8 mouse cellular contexts compared by ENCODE assay signal in the genomic region with DNA sequence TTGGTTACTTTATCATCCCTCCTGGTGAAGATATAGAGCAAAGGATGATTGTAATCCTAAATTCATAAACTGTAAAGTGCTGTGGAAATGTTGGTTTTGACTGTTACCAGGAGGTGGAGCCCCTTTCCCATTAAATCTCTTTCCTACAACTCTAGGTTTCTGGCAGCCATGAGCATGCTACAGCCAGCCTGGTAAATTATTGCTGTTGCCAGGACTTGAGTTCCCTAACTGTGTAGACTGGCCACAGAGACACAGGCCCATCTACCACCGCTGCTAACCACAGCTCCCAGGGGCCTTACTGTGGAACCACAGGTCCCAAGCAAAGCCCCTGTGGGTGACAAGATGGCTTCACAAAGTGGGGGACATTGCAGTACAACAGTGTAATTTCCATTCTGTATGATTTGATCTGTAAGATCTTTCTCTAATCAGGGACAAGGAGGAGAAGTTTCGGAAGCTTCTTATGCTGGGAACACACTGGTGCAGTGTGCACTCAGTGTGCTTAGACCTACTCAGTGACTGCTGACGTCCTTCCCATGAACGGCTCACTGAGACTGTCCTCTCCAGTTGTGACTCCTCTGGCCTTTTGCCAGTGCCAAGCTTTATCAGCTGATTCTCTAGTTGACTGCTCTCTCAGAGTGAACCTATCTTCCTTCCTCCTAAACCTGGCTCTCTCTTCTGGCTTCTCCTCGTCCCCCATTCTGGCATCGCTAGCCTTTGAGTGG. TPM values are rescaled to one million over a fixed set of nuclear protein-coding genes. Genes with fewer than 3 reads are reported as not detected.
DNase-seq lines count a peak whose midpoint lies in the region; ATAC-seq and TF ChIP-seq lines count a peak whose summit lies in the region.

No protein-coding gene starts in this region.

- no peak for TF ChIP-seq CTCF in thymus, adult 2 months (IDR thresholded peaks at IDR 0.05; ENCODE audit: borderline replicate concordance, control insufficient read depth, extremely low read depth, insufficient read depth, low read length, poor library complexity)

- peak; percentile 29 for DNase-seq in heart, adult 8-10 months (ENCODE audit: low spot score)
- no peak for DNase-seq in heart, embryonic 10.5 days (ENCODE audit: low spot score)
- peak; percentile 5 for DNase-seq in A20 (ENCODE audit: low read depth, low spot score)
- DNase-seq in brain, embryonic 18.5 days (ENCODE audit: low read depth, low spot score), result peak; percentile 65
- peak; percentile 54 to 64 for DNase-seq in left cerebral cortex, postnatal 14 days (ENCODE audit: low spot score in 2 of 2)
- no peak for DNase-seq in thymus, adult 2 months
- DNase-seq in thymus, postnatal 14 days, result no peak

- no peak overlapping the region for H3K4me3 ChIP-seq in heart, embryonic 10.5 days
- H3K4me3 ChIP-seq in thymus, adult 2 months (ENCODE audit: control insufficient read depth, insufficient read depth, low read length), result no peak overlapping the region

- intact Hi-C loops in left cerebral cortex, postnatal 14 days (cut with DNase I), result loop anchor here (5.0 kb wide), 1 partner anchor 525 kb away; a partner anchor contains a TSS

- H3K27ac ChIP-seq in heart, embryonic 10.5 days, result no peak overlapping the region
- no peak overlapping the region for H3K27ac ChIP-seq in thymus, adult 2 months (ENCODE audit: control insufficient read depth, insufficient read depth, low read length)

- no peaks in the 10 kb centered on the region for H3K36me3 ChIP-seq in heart, embryonic 10.5 days
- no peaks in the 10 kb centered on the region for H3K36me3 ChIP-seq in thymus, adult 2 months (ENCODE audit: control insufficient read depth, insufficient read depth, low read length)

- WGBS in heart, embryonic 10.5 days, result 71% methylated on average over 6 of the region's 6 CpGs
- WGBS in thymus, adult 2 months, result 80% methylated on average over 6 of the region's 6 CpGs

- H3K4me1 ChIP-seq in heart, embryonic 10.5 days, result no peaks in the 10 kb centered on the region
- no peaks in the 10 kb centered on the region for H3K4me1 ChIP-seq in thymus, adult 2 months (replicated peaks; ENCODE audit: control insufficient read depth, insufficient read depth, low read length)

- H3K9me3 ChIP-seq in heart, embryonic 10.5 days, result no peaks in the 10 kb centered on the region; the same call in 1 of the 2 replicates

- ATAC-seq in granulocyte monocyte progenitor cell, adult 5-6 weeks (replicated peaks; ENCODE audit: poor library complexity, severe bottlenecking), result 0 out of 2 replicates have a peak, but pooled peaks have one; percentile 30

- H3K27me3 ChIP-seq in heart, embryonic 10.5 days (ENCODE audit: insufficient read depth, poor library complexity, severe bottlenecking), result peaks cover 7% of the 10 kb centered on the region
- H3K27me3 ChIP-seq in thymus, adult 2 months (ENCODE audit: control insufficient read depth, insufficient read depth, low read length), result no peaks in the 10 kb centered on the region

- TF ChIP-seq POLR2A in thymus, adult 2 months (IDR thresholded peaks at IDR 0.05; ENCODE audit: control insufficient read depth, extremely low read depth, insufficient read depth, low read length, poor library complexity), result no peak

RNA-seq across cellular contexts. Expression of a gene that starts 47.6 kb away (rescaled TPM):
- total RNA-seq in heart, adult 8-10 months (2022), result 10 to 100 TPM; 19.1 to 25.0 (median 19.2) TPM
- 205 and 295 TPM in 2 replicates for polyA plus RNA-seq in heart, embryonic 10.5 days (2016; fragmentation: Nextera tagmentation; extraction: Ambion mirVana)
- total RNA-seq in granulocyte monocyte progenitor cell, adult 5-6 weeks (2014; fragmentation: Nextera tagmentation), result 823 and 839 TPM in 2 replicates
- total RNA-seq in granulocyte monocyte progenitor cell, adult 5-6 weeks (2017), result 356 and 361 TPM in 2 replicates
- 10 to 100 TPM; 50.7 to 52.0 TPM for total RNA-seq in left cerebral cortex, postnatal 14 days (2021)
- 338 and 372 TPM in 2 replicates for polyA plus RNA-seq in thymus, adult 2 months (2012; rRNA removed)

RNA-seq across cellular contexts. Expression of a gene that starts 47.9 kb away (rescaled TPM):
- total RNA-seq in heart, adult 8-10 months (2022), result 1 to 10 TPM; 5.5 to 6.7 (median 5.7) TPM
- polyA plus RNA-seq in heart, embryonic 10.5 days (2016; fragmentation: Nextera tagmentation; extraction: Ambion mirVana), result 36.2 and 57.0 TPM in 2 replicates
- total RNA-seq in granulocyte monocyte progenitor cell, adult 5-6 weeks (2014; fragmentation: Nextera tagmentation), result 37.3 and 49.6 TPM in 2 replicates
- total RNA-seq in granulocyte monocyte progenitor cell, adult 5-6 weeks (2017), result 18.8 and 21.5 TPM in 2 replicates
- total RNA-seq in left cerebral cortex, postnatal 14 days (2021), result 100 to 1,000 TPM; 139 to 152 TPM
- polyA plus RNA-seq in thymus, adult 2 months (2012; rRNA removed), result 37.2 and 37.6 TPM in 2 replicates

Comparison
In these comparisons a context has a peak if more than half of its experiments do, and no peak if none do; other contexts are left out.
1. DNase-seq: peak in heart, adult 8-10 months (single experiment), A20 (single experiment), brain, embryonic 18.5 days (single experiment) and left cerebral cortex, postnatal 14 days (2 of 2); none in heart, embryonic 10.5 days (single experiment), thymus, adult 2 months (single experiment) and thymus, postnatal 14 days (single experiment).
2. RNA of a gene that starts 47.6 kb away (total RNA-seq): 356 to 839 TPM in granulocyte monocyte progenitor cell, adult 5-6 weeks; 50.7 to 52.0 TPM in left cerebral cortex, postnatal 14 days and 19.1 to 25.0 TPM in heart, adult 8-10 months; every median in the first group is over 4 times any median in the second.